Mouse (Mus musculus): ENCODE data around the gene Clgn. TPM values are rescaled to one million over a fixed set of nuclear protein-coding genes. Genes with fewer than 3 reads are reported as not detected.

The Clgn gene
- total and polyA plus RNA-seq, 3 experiments = 0.04 to 0.06 TPM; not detected in 1

DNA sequence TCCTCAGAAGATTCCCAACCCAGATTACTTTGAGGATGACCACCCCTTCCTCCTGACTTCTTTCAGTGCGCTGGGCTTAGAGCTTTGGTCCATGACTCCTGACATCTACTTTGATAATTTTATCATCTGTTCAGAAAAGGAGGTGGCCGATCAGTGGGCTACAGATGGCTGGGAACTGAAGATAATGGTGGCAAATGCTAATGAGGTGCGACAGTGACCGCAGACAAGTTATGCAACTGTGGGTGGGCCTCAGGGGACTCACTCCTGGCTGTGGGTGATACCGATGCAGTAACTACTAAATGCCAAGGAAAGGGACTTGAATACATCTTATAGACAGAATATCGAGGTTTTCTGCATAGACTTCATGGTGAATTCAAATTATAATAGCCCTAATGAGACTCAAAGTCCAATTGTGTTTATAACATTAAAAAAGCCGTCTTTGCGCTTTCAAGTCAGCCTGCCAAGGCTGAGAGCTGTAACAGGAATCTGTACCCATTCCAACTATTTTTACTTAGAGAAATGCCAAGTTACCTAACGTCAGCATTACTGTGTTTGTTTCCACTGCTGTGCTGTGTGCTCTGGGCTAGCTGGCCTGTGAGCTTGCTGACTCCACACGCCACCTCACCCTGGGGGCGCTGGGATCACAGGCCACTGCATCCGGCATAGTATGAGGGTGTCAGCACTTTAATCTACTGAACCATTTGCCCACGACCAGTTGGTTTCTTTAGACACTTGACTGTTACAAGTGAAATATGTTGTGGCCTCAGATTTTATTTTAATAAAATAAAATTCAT, 33.6 kb downstream of the Clgn start:
- Histone ChIP-seq H3K4me3 (ENCODE audit: control insufficient read depth in 1 of 2, insufficient read depth in 1 of 2, low read depth in 2 of 2, low read length in 2 of 2) (peak overlapping the region in 1 of 2 experiments; percentile 38; a peak in 2 of 4 replicates), H3K27ac (ENCODE audit: control insufficient read depth, low read depth, low read length) (peak overlapping the region; percentile 45), H3K9ac (ENCODE audit: control insufficient read depth, low read depth, low read length, poor library complexity, severe bottlenecking) (peak overlapping the region; percentile 19), H3K4me1 (ENCODE audit: control insufficient read depth in 1 of 2, insufficient read depth in 2 of 2, low read length in 2 of 2) (peaks cover 10 to 30% of the 10 kb centered on the region in 2 experiments), H3K9me3 (replicated peaks; ENCODE audit: insufficient read depth, low read length) (no peaks in the 10 kb centered on the region), H3K79me2 (ENCODE audit: control insufficient read depth, insufficient read depth, low read length, poor library complexity) (no peaks in the 10 kb centered on the region), H3K36me3 (ENCODE audit: control insufficient read depth in 1 of 2, insufficient read depth in 2 of 2, low read length in 2 of 2) (peaks cover 0 to 20% of the 10 kb centered on the region in 2 experiments; a peak in 2 of 4 replicates), H3K27me3 (ENCODE audit: control insufficient read depth in 1 of 2, insufficient read depth in 2 of 2, low read length in 2 of 2) (no peaks in the 10 kb centered on the region)
- DNase-seq (ENCODE audit: low read depth, low spot score) = peak; percentile 85
- TF ChIP-seq TCF12 (IDR thresholded peaks at IDR 0.05; ENCODE audit: low read depth, low read length) = peak; percentile 95
- no peak for TF ChIP-seq CHD1 (IDR thresholded peaks at IDR 0.05; ENCODE audit: low read depth, low read length)
- peak; percentile 92 for TF ChIP-seq GATA1 (IDR thresholded peaks at IDR 0.05; ENCODE audit: low read depth, low read length)
- no peak for TF ChIP-seq ZNF384 (IDR thresholded peaks at IDR 0.05; ENCODE audit: low read depth, low read length)
- TF ChIP-seq POLR2A (IDR thresholded peaks at IDR 0.05; ENCODE audit: control insufficient read depth in 1 of 2, insufficient read depth in 1 of 2, low read depth in 1 of 2, low read length in 2 of 2, poor library complexity in 1 of 2) = no peak
- no peak for TF ChIP-seq ZKSCAN1 (IDR thresholded peaks at IDR 0.05; ENCODE audit: low read depth, low read length)
- TF ChIP-seq RCOR1 (IDR thresholded peaks at IDR 0.05; ENCODE audit: low read depth, low read length) = peak; percentile 78; the same call in 1 of the 2 replicates
- no peak for TF ChIP-seq POLR2AphosphoS5 (IDR thresholded peaks at IDR 0.05; ENCODE audit: borderline replicate concordance, low read depth, low read length)
- peak; percentile 95 for TF ChIP-seq TAL1 (IDR thresholded peaks at IDR 0.05; ENCODE audit: low read length)
- TF ChIP-seq ELF1 (IDR thresholded peaks at IDR 0.05; ENCODE audit: low read depth, low read length) = no peak
- no peak for TF ChIP-seq NELFE (IDR thresholded peaks at IDR 0.05; ENCODE audit: low read depth, low read length)
- TF ChIP-seq GABPA (IDR thresholded peaks at IDR 0.05; ENCODE audit: low read depth, low read length) = no peak
- TF ChIP-seq UBTF (IDR thresholded peaks at IDR 0.05; ENCODE audit: borderline replicate concordance, insufficient read depth, low read depth, low read length) = no peak
- TF ChIP-seq EP300 (IDR thresholded peaks at IDR 0.05; ENCODE audit: low read depth in 1 of 2, low read length in 2 of 2) = peak; percentile 92 to 96
- TF ChIP-seq POLR2AphosphoS2 (IDR thresholded peaks at IDR 0.05; ENCODE audit: low read length) = no peak
- TF ChIP-seq MXI1 (IDR thresholded peaks at IDR 0.05; ENCODE audit: low read depth, low read length) = no peak
- TF ChIP-seq SIN3A (IDR thresholded peaks at IDR 0.05; ENCODE audit: low read length) = peak; percentile 73
- no peak for TF ChIP-seq RAD21 (IDR thresholded peaks at IDR 0.05; ENCODE audit: low read depth, low read length)
- no peak for TF ChIP-seq ZC3H11A (IDR thresholded peaks at IDR 0.05; ENCODE audit: low read depth, low read length)
- no peak for TF ChIP-seq JUND (IDR thresholded peaks at IDR 0.05; ENCODE audit: low read depth, low read length)
- no peak for TF ChIP-seq SMC3 (IDR thresholded peaks at IDR 0.05; ENCODE audit: low read depth, low read length)
- TF ChIP-seq E2F4 (IDR thresholded peaks at IDR 0.05; ENCODE audit: borderline replicate concordance, low read depth, low read length) = no peak
- TF ChIP-seq CHD2 (IDR thresholded peaks at IDR 0.05; ENCODE audit: low read length) = no peak
- TF ChIP-seq NRF1 (IDR thresholded peaks at IDR 0.05; ENCODE audit: insufficient read depth, low read depth, low read length, poor library complexity, severe bottlenecking) = no peak
- no peak for TF ChIP-seq MAZ (IDR thresholded peaks at IDR 0.05; ENCODE audit: low read depth, low read length)
- no peak; the same call in 1 of the 2 replicates for TF ChIP-seq MAX (IDR thresholded peaks at IDR 0.05; ENCODE audit: low read length)
- no peak for TF ChIP-seq ZMIZ1 (IDR thresholded peaks at IDR 0.05; ENCODE audit: low read depth, low read length)
- no peak for TF ChIP-seq TBP (IDR thresholded peaks at IDR 0.05; ENCODE audit: low read depth, low read length)
- peak; percentile 86 for TF ChIP-seq ETS1 (IDR thresholded peaks at IDR 0.05; ENCODE audit: low read depth, low read length)
- TF ChIP-seq MAFK (IDR thresholded peaks at IDR 0.05; ENCODE audit: borderline replicate concordance, low read depth, low read length) = no peak; the same call in 1 of the 2 replicates
- no peak for TF ChIP-seq MEF2A (IDR thresholded peaks at IDR 0.05; ENCODE audit: extremely low read depth, insufficient replicate concordance, low read depth, low read length, poor library complexity, severe bottlenecking)
- TF ChIP-seq CTCF (IDR thresholded peaks at IDR 0.05 in 2 of 3, conservative IDR thresholded peaks at IDR 0.05 in 1 of 3; ENCODE audit: control insufficient read depth in 1 of 3, insufficient read depth in 1 of 3, low read depth in 2 of 3, low read length in 3 of 3, poor library complexity in 1 of 3, severe bottlenecking in 1 of 3) = no peak
- no peak for TF ChIP-seq MYB (IDR thresholded peaks at IDR 0.05; ENCODE audit: low read depth, low read length)
- no peak for TF ChIP-seq MYC (IDR thresholded peaks at IDR 0.05; ENCODE audit: low read depth, low read length)
- no peak for TF ChIP-seq HCFC1 (IDR thresholded peaks at IDR 0.05; ENCODE audit: low read depth, low read length)
- TF ChIP-seq USF1 (IDR thresholded peaks at IDR 0.05; ENCODE audit: low read depth, low read length) = no peak

Data from MEL (cell line).